Mouse (Mus musculus) cerebellum, adult 2 months (tissue): ENCODE data around the gene Rpl19.

Source experiments
- CTCF ChIP-seq: fragments of 200-500 bp; IDR thresholded peaks from 2 replicates; pipeline ENCODE4 v1.5.1; 2011; ENCODE audit warnings: low read depth, mild to moderate bottlenecking, control low read depth, low read length, moderate library complexity, borderline replicate concordance; ENCODE audit not compliant: insufficient read depth
- POLR2A ChIP-seq: fragments of 200-500 bp; IDR thresholded peaks from 2 replicates; pipeline ENCODE4 v1.6.1; 2011; ENCODE audit warnings: low read length, control low read depth, borderline replicate concordance; ENCODE audit not compliant: insufficient read depth

DNA sequence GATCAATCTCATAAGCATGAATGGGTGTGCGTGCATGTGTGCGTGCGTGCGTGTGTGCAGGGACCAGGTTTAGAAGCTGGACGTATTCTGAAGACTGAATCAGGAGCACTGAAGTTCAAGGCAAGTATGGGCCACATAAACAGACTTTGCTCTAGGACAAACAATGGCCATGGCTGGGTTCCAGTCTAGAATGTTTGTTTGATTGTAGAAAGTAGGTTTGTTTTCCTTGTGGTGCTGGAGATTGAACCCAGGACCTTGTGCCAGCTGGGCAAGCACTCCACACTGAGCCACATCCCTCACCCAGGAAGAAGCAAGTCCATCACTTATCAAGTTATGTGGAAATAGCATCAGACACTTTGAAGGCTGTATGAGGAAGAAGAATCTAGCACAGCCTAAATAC is 10.3 kb upstream of the Rpl19 start:
- no peak for TF ChIP-seq POLR2A
- no peak for TF ChIP-seq CTCF
